Comparison of ENCODE assay signal across 11 mouse cellular contexts in genomic region chr14:54736555-54737552, GRCm38 (mm10). TPM values are rescaled to one million over a fixed set of nuclear protein-coding genes. Genes with fewer than 3 reads are reported as not detected.
A peak's percentile ranks its signal among the peaks of the same experiment; 100 is the strongest.
DNase-seq lines count a peak whose midpoint lies in the region; ATAC-seq and TF ChIP-seq lines count a peak whose summit lies in the region.
"Had no signal": no experiment of that assay in that cellular context is flagged by ENCODE, and none has a peak within 500 bp of the region (broad histone marks: within the 10 kb centered on the region; RNA-seq: fewer than 3 reads in every experiment).

No protein-coding gene starts in this region.

- TF ChIP-seq CTCF in lung, postnatal 0 days (IDR thresholded peaks at IDR 0.05): no peak

- no peak for TF ChIP-seq EP300 in lung, postnatal 0 days (IDR thresholded peaks at IDR 0.05)

- no peak overlapping the region for H3K4me2 ChIP-seq in neural tube, embryonic 13.5 days
- no peak overlapping the region for H3K4me2 ChIP-seq in forebrain, embryonic 15.5 days (replicated peaks)
- no peak overlapping the region for H3K4me2 ChIP-seq in stomach, embryonic 16.5 days (ENCODE audit: low read depth, low read length)
- no peak overlapping the region for H3K4me2 ChIP-seq in lung, postnatal 0 days (replicated peaks; ENCODE audit: low read depth, low read length)
- H3K4me2 ChIP-seq: limb, embryonic 12.5 days had no signal

- no peak overlapping the region for H3K9ac ChIP-seq in neural tube, embryonic 13.5 days
- no peak overlapping the region for H3K9ac ChIP-seq in forebrain, embryonic 15.5 days (replicated peaks)
- H3K9ac ChIP-seq in stomach, embryonic 16.5 days (ENCODE audit: low read length): no peak overlapping the region
- no peak overlapping the region for H3K9ac ChIP-seq in lung, postnatal 0 days (replicated peaks; ENCODE audit: low read depth)
- H3K9ac ChIP-seq: limb, embryonic 12.5 days had no signal

- H3K36me3 ChIP-seq in neural tube, embryonic 13.5 days: no peaks in the 10 kb centered on the region
- no peaks in the 10 kb centered on the region for H3K36me3 ChIP-seq in forebrain, embryonic 15.5 days
- no peaks in the 10 kb centered on the region for H3K36me3 ChIP-seq in midbrain, embryonic 10.5 days
- H3K36me3 ChIP-seq in stomach, embryonic 16.5 days (ENCODE audit: control insufficient read depth, insufficient read depth, low read length): no peaks in the 10 kb centered on the region
- no peaks in the 10 kb centered on the region for H3K36me3 ChIP-seq in lung, postnatal 0 days (ENCODE audit: insufficient read depth, low read length)
- H3K36me3 ChIP-seq: limb, embryonic 12.5 days had no signal

- H3K9me3 ChIP-seq in neural tube, embryonic 13.5 days: no peaks in the 10 kb centered on the region
- no peaks in the 10 kb centered on the region for H3K9me3 ChIP-seq in forebrain, embryonic 15.5 days
- H3K9me3 ChIP-seq in midbrain, embryonic 10.5 days (replicated peaks): no peaks in the 10 kb centered on the region
- no peaks in the 10 kb centered on the region for H3K9me3 ChIP-seq in stomach, embryonic 16.5 days (replicated peaks; ENCODE audit: control insufficient read depth, low read length)
- no peaks in the 10 kb centered on the region for H3K9me3 ChIP-seq in lung, postnatal 0 days (ENCODE audit: low read length)
- H3K9me3 ChIP-seq: limb, embryonic 12.5 days had no signal

- 68% methylated on average over 14 of the region's 14 CpGs for WGBS in neural tube, embryonic 13.5 days
- WGBS in forebrain, embryonic 15.5 days: 48% methylated on average over 14 of the region's 14 CpGs
- 49% methylated on average over 14 of the region's 14 CpGs for WGBS in midbrain, embryonic 10.5 days
- WGBS in stomach, embryonic 16.5 days: 61% methylated on average over 14 of the region's 14 CpGs
- 69% methylated on average over 14 of the region's 14 CpGs for WGBS in lung, postnatal 0 days

- ATAC-seq in neural tube, embryonic 13.5 days (ENCODE audit: low read depth): peak; percentile 69; the same call in 1 of the 2 replicates
- ATAC-seq in forebrain, embryonic 15.5 days (replicated peaks): peak; percentile 74
- peak; percentile 74; the same call in 1 of the 2 replicates for ATAC-seq in stomach, embryonic 16.5 days (ENCODE audit: insufficient read depth, low FRiP score)
- ATAC-seq in lung, postnatal 0 days: no peak

- no peaks in the 10 kb centered on the region for H3K27me3 ChIP-seq in neural tube, embryonic 13.5 days
- H3K27me3 ChIP-seq in forebrain, embryonic 15.5 days: no peaks in the 10 kb centered on the region
- peaks cover 8% of the 10 kb centered on the region; the same call in 1 of the 2 replicates for H3K27me3 ChIP-seq in midbrain, embryonic 10.5 days (ENCODE audit: low read depth, poor library complexity, severe bottlenecking)
- no peaks in the 10 kb centered on the region for H3K27me3 ChIP-seq in stomach, embryonic 16.5 days (ENCODE audit: control insufficient read depth, insufficient read depth, low read length)
- H3K27me3 ChIP-seq in lung, postnatal 0 days (replicated peaks; ENCODE audit: insufficient read depth, low read length): no peaks in the 10 kb centered on the region
- H3K27me3 ChIP-seq: limb, embryonic 12.5 days had no signal

- H3K27ac ChIP-seq in neural tube, embryonic 13.5 days (replicated peaks): peak overlapping the region; percentile 56
- peak overlapping the region; percentile 34; the same call in 1 of the 2 replicates for H3K27ac ChIP-seq in forebrain, embryonic 15.5 days (replicated peaks)
- no peak overlapping the region; the same call in 1 of the 2 replicates for H3K27ac ChIP-seq in midbrain, embryonic 10.5 days (replicated peaks)
- no peak overlapping the region for H3K27ac ChIP-seq in stomach, embryonic 16.5 days (ENCODE audit: low read length)
- H3K27ac ChIP-seq in lung, postnatal 0 days (ENCODE audit: low read length): no peak overlapping the region
- H3K27ac ChIP-seq: limb, embryonic 12.5 days had no signal

- DNase-seq in neural tube, embryonic 10.5 days (ENCODE audit: extremely low spot score, low spot score): no peak
- peak; percentile 42 for DNase-seq in midbrain, embryonic 10.5 days (ENCODE audit: low spot score)
- DNase-seq in gastrocnemius, adult 18-20 months (ENCODE audit: low spot score): no peak
- no peak for DNase-seq in lung, postnatal 0 days (ENCODE audit: low spot score)
- no peak for DNase-seq in cerebellum, adult 9-10 months

- H3K4me3 ChIP-seq in neural tube, embryonic 13.5 days: no peak overlapping the region
- no peak overlapping the region for H3K4me3 ChIP-seq in forebrain, embryonic 15.5 days
- H3K4me3 ChIP-seq in midbrain, embryonic 10.5 days: no peak overlapping the region
- no peak overlapping the region for H3K4me3 ChIP-seq in stomach, embryonic 16.5 days (replicated peaks; ENCODE audit: low read length)
- H3K4me3 ChIP-seq in lung, postnatal 0 days (ENCODE audit: low read depth, low read length): no peak overlapping the region
- H3K4me3 ChIP-seq: limb, embryonic 12.5 days had no signal

- peaks cover 13% of the 10 kb centered on the region for H3K4me1 ChIP-seq in neural tube, embryonic 13.5 days (replicated peaks)
- H3K4me1 ChIP-seq in forebrain, embryonic 15.5 days: peaks cover 14% of the 10 kb centered on the region; the same call in 1 of the 2 replicates
- H3K4me1 ChIP-seq in midbrain, embryonic 10.5 days: peaks cover 27% of the 10 kb centered on the region
- H3K4me1 ChIP-seq in stomach, embryonic 16.5 days (ENCODE audit: control insufficient read depth, insufficient read depth, low read length): 0 out of 2 replicates have a peak, but pooled peaks cover 2% of the 10 kb centered on the region
- no peaks in the 10 kb centered on the region for H3K4me1 ChIP-seq in lung, postnatal 0 days (ENCODE audit: insufficient read depth, low read depth, low read length)
- H3K4me1 ChIP-seq: limb, embryonic 12.5 days had no signal

RNA-seq across cellular contexts. Expression of gene Cebpe, which starts 24.9 kb away (rescaled TPM):
- 0.23 TPM in 1 of 2 replicates, not detected in the other for polyA plus RNA-seq in neural tube, embryonic 13.5 days (2015; fragmentation: Nextera tagmentation; extraction: Ambion mirVana)
- polyA plus RNA-seq in forebrain, embryonic 15.5 days (2015; fragmentation: Nextera tagmentation; extraction: Ambion mirVana): not detected in 2 replicates
- polyA plus RNA-seq in midbrain, embryonic 10.5 days (2016; fragmentation: Nextera tagmentation; extraction: Ambion mirVana): 0.09 and 0.11 TPM in 2 replicates
- 0.88 and 1.2 TPM in 2 replicates for polyA plus RNA-seq in stomach, embryonic 16.5 days (2015; fragmentation: Nextera tagmentation; extraction: Ambion mirVana)
- total RNA-seq in gastrocnemius, adult 18-20 months (2021): not detected
- polyA plus RNA-seq in lung, postnatal 0 days (2015; fragmentation: Nextera tagmentation; extraction: Ambion mirVana): 0.58 and 0.69 TPM in 2 replicates
- polyA plus RNA-seq: limb, embryonic 12.5 days had no signal

RNA-seq across cellular contexts. Expression of gene Gm29776, which starts 38.2 kb away (rescaled TPM):
- polyA plus RNA-seq in neural tube, embryonic 13.5 days (2015; fragmentation: Nextera tagmentation; extraction: Ambion mirVana): 0.12 and 0.24 TPM in 2 replicates
- 0.23 and 0.25 TPM in 2 replicates for polyA plus RNA-seq in forebrain, embryonic 15.5 days (2015; fragmentation: Nextera tagmentation; extraction: Ambion mirVana)
- polyA plus RNA-seq in midbrain, embryonic 10.5 days (2016; fragmentation: Nextera tagmentation; extraction: Ambion mirVana): 0.15 TPM in 1 of 2 replicates, not detected in the other
- 0.15 and 0.19 TPM in 2 replicates for polyA plus RNA-seq in stomach, embryonic 16.5 days (2015; fragmentation: Nextera tagmentation; extraction: Ambion mirVana)
- total RNA-seq in gastrocnemius, adult 18-20 months (2021): not detected
- polyA plus RNA-seq in lung, postnatal 0 days (2015; fragmentation: Nextera tagmentation; extraction: Ambion mirVana): 0.20 and 0.25 TPM in 2 replicates
- total RNA-seq: hematopoietic stem cell, adult 5-6 weeks had no signal
- polyA plus RNA-seq: small intestine, adult 2 months had no signal

RNA-seq across cellular contexts. Expression of gene Slc7a8, which starts 44.9 kb away (rescaled TPM):
- 4.4 and 5.1 TPM in 2 replicates for polyA plus RNA-seq in neural tube, embryonic 13.5 days (2015; fragmentation: Nextera tagmentation; extraction: Ambion mirVana)
- polyA plus RNA-seq in forebrain, embryonic 15.5 days (2015; fragmentation: Nextera tagmentation; extraction: Ambion mirVana): 6.4 and 8.2 TPM in 2 replicates
- 1.8 and 2.4 TPM in 2 replicates for polyA plus RNA-seq in midbrain, embryonic 10.5 days (2016; fragmentation: Nextera tagmentation; extraction: Ambion mirVana)
- 9.9 and 10.2 TPM in 2 replicates for polyA plus RNA-seq in stomach, embryonic 16.5 days (2015; fragmentation: Nextera tagmentation; extraction: Ambion mirVana)
- total RNA-seq in gastrocnemius, adult 18-20 months (2021): 10 to 100 TPM; 10.7 to 24.4 TPM
- polyA plus RNA-seq in lung, postnatal 0 days (2015; fragmentation: Nextera tagmentation; extraction: Ambion mirVana): 1.2 TPM in 2 replicates

RNA-seq across cellular contexts. Expression of gene Acin1, which starts 50.1 kb away (rescaled TPM):
- polyA plus RNA-seq in neural tube, embryonic 13.5 days (2015; fragmentation: Nextera tagmentation; extraction: Ambion mirVana): 140 and 146 TPM in 2 replicates
- polyA plus RNA-seq in forebrain, embryonic 15.5 days (2015; fragmentation: Nextera tagmentation; extraction: Ambion mirVana): 171 and 181 TPM in 2 replicates
- polyA plus RNA-seq in midbrain, embryonic 10.5 days (2016; fragmentation: Nextera tagmentation; extraction: Ambion mirVana): 128 and 145 TPM in 2 replicates
- 89.1 and 101 TPM in 2 replicates for polyA plus RNA-seq in stomach, embryonic 16.5 days (2015; fragmentation: Nextera tagmentation; extraction: Ambion mirVana)
- total RNA-seq in gastrocnemius, adult 18-20 months (2021): 10 to 100 TPM; 62.6 to 72.6 TPM
- 74.0 and 82.5 TPM in 2 replicates for polyA plus RNA-seq in lung, postnatal 0 days (2015; fragmentation: Nextera tagmentation; extraction: Ambion mirVana)

RNA-seq across cellular contexts. Expression of gene 1700123O20Rik, which starts 50.8 kb away (rescaled TPM):
- polyA plus RNA-seq in neural tube, embryonic 13.5 days (2015; fragmentation: Nextera tagmentation; extraction: Ambion mirVana): 84.6 and 90.6 TPM in 2 replicates
- polyA plus RNA-seq in forebrain, embryonic 15.5 days (2015; fragmentation: Nextera tagmentation; extraction: Ambion mirVana): 71.2 and 71.6 TPM in 2 replicates
- polyA plus RNA-seq in midbrain, embryonic 10.5 days (2016; fragmentation: Nextera tagmentation; extraction: Ambion mirVana): 106 and 111 TPM in 2 replicates
- polyA plus RNA-seq in stomach, embryonic 16.5 days (2015; fragmentation: Nextera tagmentation; extraction: Ambion mirVana): 68.3 and 76.6 TPM in 2 replicates
- 10 to 100 TPM in 1 of 2 experiments, 1 to 10 TPM in 1; 7.8 to 10.6 TPM for total RNA-seq in gastrocnemius, adult 18-20 months (2021)
- 63.0 and 67.5 TPM in 2 replicates for polyA plus RNA-seq in lung, postnatal 0 days (2015; fragmentation: Nextera tagmentation; extraction: Ambion mirVana)

Comparison
In these comparisons a context has a peak if more than half of its experiments do, and no peak if none do; other contexts are left out.
1. H3K27ac ChIP-seq: peak in neural tube, embryonic 13.5 days (single experiment) and forebrain, embryonic 15.5 days (single experiment); none in midbrain, embryonic 10.5 days (single experiment), stomach, embryonic 16.5 days (single experiment) and lung, postnatal 0 days (single experiment).